Mouse (Mus musculus) frontal cortex, postnatal 25 days (tissue): Measurements from ENCODE around the gene Tax1bp1.
A peak's percentile ranks its signal among the peaks of the same experiment; 100 is the strongest.
"Not testable (repeated sequence)": the region's sequence is repeated elsewhere in the genome, so short reads cannot be mapped to it uniquely, and the experiment has no call there.

Experiments
- DNase-seq, 2 experiments: peaks; one replicate each; pipeline ENCODE4 v3.0.0; 2022; ENCODE audit warnings: low spot score in 2 of 2

Gene Tax1bp1

GRCm38 (mm10) chr6:52713104-52713896 lies at the start of gene Tax1bp1:
Gene Tax1bp1, plus strand, starts transcription at chr6:52713729.
- peak; percentile 82 to 86 for DNase-seq

GRCm38 (mm10) chr6:52667641-52668040 lies 45.9 kb upstream of the Tax1bp1 start:
- DNase-seq = no peak

DNA sequence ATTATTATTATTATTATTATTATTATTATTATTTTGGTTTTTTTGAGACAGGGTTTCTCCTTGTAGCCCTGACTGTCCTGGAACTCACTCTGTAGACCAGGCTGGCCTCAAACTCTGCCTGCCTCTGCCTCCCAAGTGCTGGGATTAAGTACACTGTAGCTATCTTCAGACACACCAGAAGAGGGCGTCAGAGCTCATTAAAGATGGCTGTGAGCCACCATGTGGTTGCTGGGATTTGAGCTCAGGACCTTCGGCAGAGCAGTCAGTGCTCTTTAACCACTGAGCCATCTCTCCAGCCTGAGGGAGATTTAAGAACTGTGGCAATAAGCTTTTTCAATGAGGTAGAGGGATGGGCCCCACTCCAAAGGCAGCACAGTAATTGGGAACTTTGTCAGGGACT lies 43.7 kb upstream of the Tax1bp1 start:
- not testable (repeated sequence) for DNase-seq

DNA sequence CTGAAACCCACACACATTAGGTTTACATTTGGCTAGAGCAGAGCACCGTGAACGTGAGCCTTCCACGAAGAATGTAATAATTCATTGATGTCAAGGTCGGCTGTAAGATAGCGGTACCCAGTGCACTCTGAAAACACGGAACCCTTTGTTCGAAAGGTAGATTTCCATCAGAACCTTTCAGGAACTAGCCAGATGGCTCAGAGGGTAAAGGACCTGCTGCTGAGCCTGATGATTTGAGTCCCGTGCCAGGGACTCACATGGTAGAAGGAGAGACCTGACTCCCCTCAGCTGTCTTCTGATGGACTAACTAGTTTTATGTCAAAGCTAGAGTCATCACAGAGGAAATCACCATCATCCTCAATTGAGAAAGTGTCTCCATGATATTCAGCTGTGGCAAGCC lies 41.7 kb upstream of the Tax1bp1 start:
- no peak for DNase-seq

DNA sequence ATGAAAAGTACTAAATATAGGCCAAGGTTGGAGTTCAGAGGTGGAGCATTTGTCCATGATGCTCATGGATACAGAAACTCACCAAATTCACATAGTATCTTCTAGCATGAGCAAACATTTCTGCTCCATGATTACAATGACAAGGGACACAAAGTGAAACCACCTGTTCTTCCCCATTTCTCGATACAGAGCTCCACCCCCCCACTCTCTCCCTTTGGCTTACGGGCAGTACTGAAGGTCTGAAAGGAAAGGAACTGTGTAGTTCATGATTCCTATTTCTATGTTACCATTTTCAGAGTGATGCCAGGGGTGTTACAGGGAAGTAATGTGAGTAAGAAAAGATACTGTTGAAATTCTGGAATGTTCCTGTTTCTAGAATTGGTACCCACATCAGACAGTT lies 41.0 kb upstream of the Tax1bp1 start:
- DNase-seq = no peak

- DNase-seq = no peak
These were observed 39.8 kb upstream of the Tax1bp1 start for GRCm38 (mm10) chr6:52673706-52674105.

GRCm38 (mm10) chr6:52674541-52674940 lies 39.0 kb upstream of the Tax1bp1 start:
- DNase-seq = no peak

- no peak for DNase-seq
These were observed 38.2 kb upstream of the Tax1bp1 start for GRCm38 (mm10) chr6:52675222-52675921.

DNA sequence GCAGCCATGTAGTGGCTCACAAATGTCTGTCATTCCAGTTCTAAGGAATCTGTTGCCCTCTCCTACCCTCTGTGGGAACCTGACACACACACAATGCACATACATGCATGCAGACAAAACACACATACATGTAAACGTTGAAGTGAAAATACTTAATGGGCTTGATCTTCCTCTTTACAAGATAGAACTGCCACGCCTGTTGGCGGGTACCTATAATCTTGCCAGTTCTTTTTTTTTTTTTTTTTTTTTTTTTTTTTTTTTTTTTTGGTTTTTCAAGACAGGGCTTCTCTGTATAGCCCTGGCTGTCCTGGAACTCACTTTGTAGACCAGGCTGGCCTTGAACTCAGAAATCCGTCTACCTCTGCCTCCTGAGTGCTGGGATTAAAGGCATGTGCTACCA lies 36.0 kb upstream of the Tax1bp1 start:
- not testable (repeated sequence) for DNase-seq

- no peak for DNase-seq
These were observed 34.0 kb upstream of the Tax1bp1 start for GRCm38 (mm10) chr6:52679565-52679964.

GRCm38 (mm10) chr6:52680458-52681032 lies 33.0 kb upstream of the Tax1bp1 start:
- no peak for DNase-seq

- no peak for DNase-seq
These were observed 31.6 kb upstream of the Tax1bp1 start for GRCm38 (mm10) chr6:52681847-52682485.

DNA sequence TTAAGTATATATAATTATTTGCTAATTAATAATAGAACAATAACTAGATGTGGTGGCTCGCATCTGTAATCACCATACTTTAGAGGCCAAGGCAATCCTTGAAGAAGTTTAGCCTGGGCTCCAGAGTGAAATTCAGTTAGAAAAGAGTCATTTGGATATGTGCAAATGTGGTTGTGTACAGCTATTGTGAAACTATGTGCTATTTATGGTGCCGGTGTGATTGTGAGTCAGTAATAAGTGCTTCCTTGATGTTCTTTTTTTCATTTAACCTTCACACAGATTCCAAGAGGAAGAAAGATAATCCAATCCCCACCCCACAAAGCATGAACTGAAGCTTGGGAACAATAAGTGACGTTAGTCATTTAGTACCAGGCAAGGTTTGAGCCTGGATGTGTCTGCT lies 30.9 kb upstream of the Tax1bp1 start:
- DNase-seq = no peak

- no peak for DNase-seq
These were observed 26.5 kb upstream of the Tax1bp1 start for GRCm38 (mm10) chr6:52686901-52687500.

- no peak for DNase-seq
These were observed 23.2 kb upstream of the Tax1bp1 start for GRCm38 (mm10) chr6:52690365-52690764.

DNA sequence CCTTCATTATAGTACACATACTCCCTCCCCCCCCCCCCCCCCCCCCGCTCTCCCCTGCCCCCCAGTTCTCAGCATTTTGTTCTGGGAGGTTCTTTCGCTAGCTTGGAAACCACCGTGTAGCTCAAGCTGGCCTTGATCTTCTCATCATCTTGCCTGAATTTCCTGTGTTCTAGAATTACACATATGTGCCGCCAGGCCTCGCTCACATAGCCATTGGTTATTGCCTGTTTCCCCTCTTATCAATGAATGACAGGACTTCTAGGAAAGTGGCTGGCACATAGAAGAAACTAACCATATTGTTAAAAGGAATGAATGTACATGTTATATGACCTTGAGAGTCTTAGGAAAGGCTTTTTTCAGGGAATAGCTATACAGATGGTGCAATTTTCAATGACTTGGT lies 21.7 kb upstream of the Tax1bp1 start:
- DNase-seq = no peak

GRCm38 (mm10) chr6:52692451-52693063 lies 21.0 kb upstream of the Tax1bp1 start:
- DNase-seq = no peak

DNA sequence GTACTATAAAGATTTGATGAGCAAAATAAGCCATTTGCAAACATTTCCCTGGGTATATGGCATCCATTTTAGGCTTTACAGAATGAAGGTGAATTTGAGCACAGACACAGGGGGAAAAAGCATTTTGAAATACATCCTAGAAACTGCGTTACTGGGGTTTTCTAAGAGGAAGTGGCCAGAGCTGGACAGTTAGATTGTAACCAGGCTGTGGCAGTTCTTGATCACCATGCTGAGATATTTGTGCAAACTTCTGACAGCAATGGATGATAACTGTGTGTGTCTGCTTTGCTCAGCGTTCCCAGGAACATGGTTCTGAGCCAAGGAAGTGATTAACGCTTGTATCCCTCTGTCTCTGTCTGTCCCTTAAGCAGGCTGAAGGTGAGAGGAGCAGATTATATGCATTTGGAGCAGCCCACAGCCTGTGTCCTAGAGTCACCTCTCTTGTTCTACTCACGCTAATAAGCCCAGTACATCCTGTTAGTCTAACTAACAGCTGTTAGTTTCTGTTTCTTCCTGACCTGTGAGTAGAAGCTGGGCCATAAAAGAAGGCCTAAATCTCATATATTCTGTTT lies 15.5 kb upstream of the Tax1bp1 start:
- DNase-seq = no peak

GRCm38 (mm10) chr6:52699050-52699449 lies 14.5 kb upstream of the Tax1bp1 start:
- no peak for DNase-seq

DNA sequence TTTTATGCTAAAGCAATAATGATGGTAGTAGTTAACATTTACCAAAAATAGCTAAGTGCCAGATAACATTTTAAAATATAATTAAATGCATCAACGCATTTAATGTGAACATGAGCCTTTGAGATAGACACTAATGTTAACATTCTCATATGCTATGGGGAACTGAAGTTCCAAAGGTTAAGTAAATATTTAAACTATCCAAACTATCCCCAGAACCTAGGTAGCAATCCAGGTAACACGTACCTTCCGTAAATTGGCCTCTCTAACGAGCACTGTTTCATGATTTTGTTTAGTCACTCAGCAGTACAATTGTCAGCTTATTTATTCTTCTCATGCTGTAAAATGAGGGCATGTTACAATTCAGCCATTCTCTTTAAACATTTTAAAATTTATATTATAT lies 13.6 kb upstream of the Tax1bp1 start:
- DNase-seq = no peak

DNA sequence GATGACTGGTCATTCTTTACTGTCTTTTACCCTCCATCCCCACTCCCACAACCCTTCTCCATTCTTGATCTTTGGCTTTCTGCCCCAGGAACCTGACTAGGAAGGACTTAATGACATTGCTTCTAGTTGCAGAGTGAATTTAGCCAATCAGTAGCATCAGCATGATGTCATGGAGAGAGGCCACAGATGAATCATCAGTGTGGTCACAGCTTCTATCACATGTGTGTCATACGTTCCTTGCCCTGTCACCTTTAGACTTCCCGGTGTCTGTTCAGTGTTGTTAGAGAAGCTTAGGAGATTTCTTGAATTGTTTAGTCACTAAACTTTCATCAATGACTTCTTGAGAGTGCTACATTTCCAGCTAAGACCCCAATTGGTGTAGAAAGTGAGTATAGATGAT lies 10.3 kb upstream of the Tax1bp1 start:
- DNase-seq = no peak
